Mouse (Mus musculus): ENCODE data around the gene Dab1.

- TF ChIP-seq CTCF (IDR thresholded peaks at IDR 0.05; ENCODE audit: control insufficient read depth, insufficient read depth, insufficient replicate concordance, low read depth, low read length), result no peak
- no peak for TF ChIP-seq POLR2A (IDR thresholded peaks at IDR 0.05; ENCODE audit: control insufficient read depth, low read depth, low read length)
Observed at GRCm38 (mm10) chr4:104275260-104275659, 656.1 kb downstream of the Dab1 start.
